Mouse (Mus musculus) heart, postnatal 14 days (tissue): Measurements from ENCODE around the gene Serpina3k. TPM values are rescaled to one million over a fixed set of nuclear protein-coding genes. Genes with fewer than 3 reads are reported as not detected.
"Not testable (repeated sequence)": the region's sequence is repeated elsewhere in the genome, so short reads cannot be mapped to it uniquely, and the experiment has no call there.

ENCODE experiments used
- DNase-seq, 2 experiments: peaks; one replicate each; pipeline ENCODE4 v3.0.0; 2021 to 2022
- intact Hi-C: fragments of 180-260 bp; cut with DNase I; formaldehyde crosslinking; loops from one replicate; pipeline ENCODE4 v1.15.1; 2025
- total RNA-seq, 2 experiments: library from RNA; stranded (reverse); gene quantifications; 2 replicates each; pipeline ENCODE4 v1.2.3; 2021

Gene Serpina3k
- total RNA-seq, 2 experiments from 2014 or later = not detected

DNA sequence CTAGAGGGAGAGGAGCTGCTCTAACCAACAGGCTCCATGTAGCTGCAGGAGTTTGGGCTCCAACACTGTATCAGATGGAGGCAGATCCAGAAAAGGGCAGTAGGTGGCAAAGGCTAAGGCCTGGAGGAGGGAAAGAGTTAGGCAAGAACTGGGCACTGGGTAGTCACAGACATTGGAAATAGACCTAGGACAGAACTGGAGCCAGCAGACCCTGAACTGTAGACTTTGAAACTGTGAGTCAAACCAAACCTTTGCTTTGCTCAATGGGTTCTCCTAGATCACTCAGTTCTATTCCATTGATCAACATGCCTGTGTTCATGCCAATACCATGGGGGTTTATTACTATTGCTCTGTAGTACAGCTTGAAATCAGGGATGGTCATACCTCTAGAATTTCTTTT is 47.7 kb downstream of the Serpina3k start:
- DNase-seq, intact Hi-C loops: not testable (repeated sequence)

DNA sequence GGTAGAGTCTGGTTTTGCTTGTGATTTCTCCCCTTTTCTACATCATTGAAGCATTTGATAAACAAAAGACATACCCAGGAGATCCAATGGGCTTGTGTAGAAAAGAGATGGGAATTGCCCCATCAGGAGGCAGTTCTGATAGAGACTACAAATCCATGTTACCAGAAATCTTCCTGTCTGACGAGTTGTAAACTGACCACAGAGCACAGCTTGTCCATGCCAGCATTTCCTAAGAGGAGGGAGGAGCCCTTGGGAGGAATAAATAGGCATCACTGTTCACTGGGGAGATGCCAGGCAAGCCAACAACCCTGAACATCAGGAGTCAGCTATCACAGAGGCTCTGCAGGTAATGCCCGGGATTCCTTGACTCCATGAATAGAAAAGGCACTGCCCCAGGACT is 48.6 kb downstream of the Serpina3k start:
- intact Hi-C loops, DNase-seq: not testable (repeated sequence)

GRCm38 (mm10) chr12:104388477-104388876 is 50.2 kb downstream of the Serpina3k start:
- DNase-seq = no peak
- intact Hi-C loops = no loop called here

DNA sequence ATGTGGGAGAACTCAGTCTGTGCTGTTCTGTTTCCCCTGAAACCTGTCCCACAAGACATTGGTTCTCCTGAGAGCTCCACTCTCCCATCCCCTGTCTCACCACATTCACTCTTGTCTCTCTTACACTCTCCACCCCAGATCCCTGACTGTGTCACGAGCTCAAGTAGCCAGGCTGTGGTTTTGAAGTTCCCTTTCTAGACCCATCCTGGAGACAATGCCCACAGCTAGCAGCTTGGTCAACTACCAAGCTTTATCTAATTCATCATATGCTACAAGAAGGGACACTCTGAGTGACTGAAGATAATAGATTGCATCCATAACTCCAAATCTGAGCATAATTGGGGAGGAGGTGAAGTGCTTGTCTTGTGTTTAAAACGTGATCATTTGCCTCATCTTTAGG is 52.8 kb downstream of the Serpina3k start:
- DNase-seq, intact Hi-C loops: not testable (repeated sequence)

Other genes with a start within 250 kb of the Serpina3k start
- not detected for gene Serpina5, start 237.4 kb upstream of the Serpina3k start, total RNA-seq
- not detected for gene Serpina3a, start 225.8 kb upstream of the Serpina3k start, total RNA-seq
- gene Serpina3b, start 210.5 kb upstream of the Serpina3k start, total RNA-seq = not detected
- gene Serpina3c, start 184.6 kb upstream of the Serpina3k start, total RNA-seq = 1 to 10 TPM in 1 of 2 experiments, under 1 TPM in 1; 0.83 to 2.0 TPM
- under 1 TPM in 1 of 2 experiments, not detected in 1; 0.17 TPM for gene Serpina3f, start 123.9 kb upstream of the Serpina3k start, total RNA-seq
- 1 to 10 TPM; 1.2 to 2.3 TPM for gene Serpina3g, start 102.2 kb upstream of the Serpina3k start, total RNA-seq
- under 1 TPM in 1 of 2 experiments, not detected in 1; 0.90 TPM for gene Serpina3i, start 75.4 kb upstream of the Serpina3k start, total RNA-seq
- gene Serpina3j, start 23.9 kb upstream of the Serpina3k start, total RNA-seq = not detected
- gene Serpina3m, start within 50 bp of the Serpina3k start, total RNA-seq = not detected
- gene Serpina3n, start 68.2 kb downstream of the Serpina3k start, total RNA-seq = 1 to 10 TPM; 2.6 to 6.0 TPM
- not detected for gene Gsc, start 134.8 kb downstream of the Serpina3k start, total RNA-seq